Mouse (Mus musculus) limb, embryonic 14.5 days (tissue): ENCODE data around the gene Fam189a1. TPM values are rescaled to one million over a fixed set of nuclear protein-coding genes. Genes with fewer than 3 reads are reported as not detected.

Experiments
- ATAC-seq: fragments of 200-750 bp; cut with Nextera tagmentation; 2 replicates; pipeline ENCODE4 v1.8.0; 2017; ENCODE audit warnings: low read depth, moderate number of reproducible peaks, moderate TSS enrichment; ENCODE audit not compliant: low FRiP score
- DNase-seq: peaks from one replicate; pipeline ENCODE4 v3.0.0-alpha.2; 2015; ENCODE audit warnings: low spot score
- H3K27ac ChIP-seq: fragments of 300-500 bp; sonication (generic); replicated peaks from 2 replicates; pipeline ENCODE4 v1.5.1; 2014; ENCODE audit warnings: low read depth, mild to moderate bottlenecking, low read length, moderate library complexity, mixed read lengths
- H3K27me3 ChIP-seq: fragments of 300-500 bp; sonication (generic); 2 replicates; pipeline ENCODE4 v1.6.1; 2014; ENCODE audit warnings: low read length, mixed read lengths; ENCODE audit not compliant: control insufficient read depth, insufficient read depth
- H3K36me3 ChIP-seq: fragments of 300-500 bp; sonication (generic); 2 replicates; pipeline ENCODE4 v1.6.1; 2014; ENCODE audit warnings: mild to moderate bottlenecking, low read length, moderate library complexity, mixed read lengths; ENCODE audit not compliant: control insufficient read depth, insufficient read depth
- H3K4me1 ChIP-seq: fragments of 300-500 bp; sonication (generic); 2 replicates; pipeline ENCODE4 v1.6.1; 2014; ENCODE audit warnings: antibody characterized with exemption, low read length, mixed read lengths; ENCODE audit not compliant: control insufficient read depth, insufficient read depth
- H3K4me2 ChIP-seq: fragments of 300-500 bp; sonication (generic); replicated peaks from 2 replicates; pipeline ENCODE4 v1.6.1; 2014; ENCODE audit warnings: low read depth, mild to moderate bottlenecking, low read length, moderate library complexity; ENCODE audit not compliant: severe bottlenecking
- H3K4me3 ChIP-seq: fragments of 300-500 bp; sonication (generic); replicated peaks from 2 replicates; pipeline ENCODE4 v1.5.1; 2014; ENCODE audit warnings: low read length
- H3K9ac ChIP-seq: fragments of 300-500 bp; sonication (generic); 2 replicates; pipeline ENCODE4 v1.6.1; 2014; ENCODE audit warnings: mild to moderate bottlenecking, low read depth, low read length, moderate library complexity; ENCODE audit not compliant: severe bottlenecking
- H3K9me3 ChIP-seq: fragments of 300-500 bp; sonication (generic); 2 replicates; pipeline ENCODE4 v1.6.1; 2016; ENCODE audit warnings: low read length; ENCODE audit not compliant: control insufficient read depth
- POLR2A ChIP-seq: fragments of 200-500 bp; IDR thresholded peaks from 2 replicates; pipeline ENCODE4 v1.8.0; 2012; ENCODE audit warnings: inconsistent platforms, mild to moderate bottlenecking, moderate library complexity, borderline replicate concordance; ENCODE audit not compliant: insufficient read depth, insufficient read length; ENCODE audit errors: extremely low read depth
- WGBS: fragments of 180-500 bp; shearing (Covaris S2); extraction: QIAGEN DNeasy Blood & Tissue Kit; methylation state at CpG from one replicate; pipeline ENCODE4 v1.1.7; 2014; 5-methylcytosine and 5-hydroxymethylcytosine counted together
- polyA plus RNA-seq, 2 experiments: library from polyadenylated mRNA; depleted of rRNA in 1 of 2; stranded (reverse) in 1 of 2; unstranded in 1 of 2; fragments of >200 nt; fragmentation: Nextera tagmentation in 1 of 2; extraction: Ambion mirVana in 1 of 2; gene quantifications; 2 replicates each; pipeline versions ENCODE4 v1.2.1 to v1.2.3; 2012 to 2014

The Fam189a1 gene
- polyA plus RNA-seq, 2 experiments: 7.4 to 15.1 TPM

DNA sequence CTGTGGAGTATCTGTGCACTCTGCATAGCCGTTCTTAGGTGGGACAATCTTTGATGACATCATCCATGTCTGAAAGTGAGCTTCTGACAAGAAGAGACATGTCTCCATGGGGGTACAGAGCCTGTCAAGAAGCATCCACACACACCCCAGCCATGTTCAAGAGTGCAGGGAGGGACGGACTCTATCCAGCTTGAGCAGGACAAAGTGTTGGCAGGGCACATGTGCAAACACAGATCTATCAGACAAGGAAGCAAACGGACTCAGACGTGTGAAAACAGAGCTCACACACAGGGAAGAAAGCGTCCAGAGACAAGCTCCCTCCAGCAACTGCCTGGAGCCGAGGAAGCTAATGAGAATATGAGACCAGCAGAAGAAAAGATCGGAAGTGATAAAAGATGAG, 239.7 kb downstream of the Fam189a1 start:
- Histone ChIP-seq H3K4me3 (no peak overlapping the region), H3K9me3 (no peaks in the 10 kb centered on the region), H3K36me3 (no peaks in the 10 kb centered on the region), H3K9ac (no peak overlapping the region), H3K4me2 (no peak overlapping the region), H3K4me1 (no peaks in the 10 kb centered on the region), H3K27ac (no peak overlapping the region), H3K27me3 (no peaks in the 10 kb centered on the region)
- ATAC-seq: no peak
- WGBS: 31% methylated on average over 7 of the region's 7 CpGs
- no peak for TF ChIP-seq POLR2A
- no peak for DNase-seq

DNA sequence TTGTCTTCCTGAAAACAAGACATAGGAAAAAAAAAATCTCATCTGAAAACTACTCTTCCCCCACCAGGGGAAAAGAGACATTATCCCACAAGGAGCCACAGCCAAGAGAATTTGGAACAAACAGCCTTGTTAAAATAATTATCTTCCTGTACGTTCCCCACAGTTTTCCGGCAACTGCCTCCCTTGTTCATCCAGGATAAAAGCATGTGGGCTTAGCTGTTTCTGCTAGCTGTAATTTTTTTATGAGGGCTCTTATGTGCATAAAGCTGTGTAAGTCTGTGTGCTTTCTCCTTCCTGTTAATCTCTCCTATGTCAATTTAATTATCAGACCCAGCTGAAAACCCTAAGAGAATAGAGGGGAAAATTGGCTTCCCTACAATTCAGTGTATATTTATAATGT, 241.2 kb downstream of the Fam189a1 start:
- H3K36me3 ChIP-seq: no peaks in the 10 kb centered on the region
- DNase-seq (no peak), ATAC-seq (no peak)
- TF ChIP-seq POLR2A: no peak
- H3K4me3 ChIP-seq: no peak overlapping the region
- 36% methylated on average over 2 of the region's 2 CpGs for WGBS
- H3K27ac ChIP-seq: no peak overlapping the region
- H3K4me2 ChIP-seq: no peak overlapping the region
- no peaks in the 10 kb centered on the region for H3K27me3 ChIP-seq
- H3K9me3 ChIP-seq: no peaks in the 10 kb centered on the region
- H3K4me1 ChIP-seq: no peaks in the 10 kb centered on the region
- no peak overlapping the region for H3K9ac ChIP-seq

DNA sequence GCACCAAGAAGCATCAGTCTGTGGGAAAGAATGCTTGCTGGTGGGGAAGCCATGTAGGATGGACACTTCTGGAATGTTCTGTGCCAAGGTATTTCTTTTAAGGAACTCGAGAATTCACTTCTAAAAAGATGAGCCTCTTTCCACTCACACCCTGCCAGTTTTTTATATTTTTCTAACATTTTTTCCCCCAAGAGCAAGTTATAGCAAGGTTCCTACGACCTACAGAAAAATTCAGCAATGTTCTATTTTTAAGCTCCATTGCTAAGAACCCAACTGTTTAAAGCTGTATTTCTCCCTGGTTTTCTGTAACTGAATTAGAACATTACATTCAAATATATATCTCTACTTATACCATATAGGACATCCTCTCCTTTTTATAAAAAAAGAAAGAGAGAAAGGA, 244.4 kb downstream of the Fam189a1 start:
- no peak overlapping the region for H3K4me3 ChIP-seq
- H3K9ac ChIP-seq: no peak overlapping the region
- no peak overlapping the region for H3K27ac ChIP-seq
- no peaks in the 10 kb centered on the region for H3K27me3 ChIP-seq
- no peak for ATAC-seq
- no peak overlapping the region for H3K4me2 ChIP-seq
- H3K9me3 ChIP-seq: 0 out of 2 replicates have a peak, but pooled peaks cover 4% of the 10 kb centered on the region
- DNase-seq: no peak
- no peaks in the 10 kb centered on the region for H3K36me3 ChIP-seq
- WGBS: 68% methylated on average over 2 of the region's 2 CpGs
- no peak for TF ChIP-seq POLR2A
- no peaks in the 10 kb centered on the region for H3K4me1 ChIP-seq

DNA sequence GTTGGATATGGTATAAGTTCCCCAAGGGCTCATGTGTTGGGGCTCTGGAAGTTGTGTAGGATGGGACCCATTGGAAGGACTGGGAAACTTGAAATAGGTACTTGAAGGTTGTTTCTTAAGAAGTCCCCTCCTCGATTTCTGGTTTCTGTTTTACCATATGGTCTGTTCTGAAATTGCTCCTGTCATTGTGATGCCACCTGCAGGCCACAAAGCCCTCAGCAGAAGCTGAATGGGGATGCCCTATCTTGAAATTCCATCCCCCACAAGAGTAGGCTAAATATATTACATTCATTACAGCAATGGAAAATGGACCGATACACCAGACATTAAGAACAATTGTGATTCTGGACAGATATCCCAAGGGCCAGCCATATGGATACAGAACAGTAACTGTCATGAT, 246.2 kb downstream of the Fam189a1 start:
- no peak for DNase-seq
- no peak overlapping the region for H3K4me2 ChIP-seq
- H3K9me3 ChIP-seq: 0 out of 2 replicates have a peak, but pooled peaks cover 4% of the 10 kb centered on the region
- no peak overlapping the region for H3K27ac ChIP-seq
- no peak for TF ChIP-seq POLR2A
- no peaks in the 10 kb centered on the region for H3K27me3 ChIP-seq
- no peak overlapping the region for H3K4me3 ChIP-seq
- no peaks in the 10 kb centered on the region for H3K4me1 ChIP-seq
- no peak for ATAC-seq
- no peak overlapping the region for H3K9ac ChIP-seq
- no peaks in the 10 kb centered on the region for H3K36me3 ChIP-seq
- WGBS: 82% methylated on average over 2 of the region's 2 CpGs

DNA sequence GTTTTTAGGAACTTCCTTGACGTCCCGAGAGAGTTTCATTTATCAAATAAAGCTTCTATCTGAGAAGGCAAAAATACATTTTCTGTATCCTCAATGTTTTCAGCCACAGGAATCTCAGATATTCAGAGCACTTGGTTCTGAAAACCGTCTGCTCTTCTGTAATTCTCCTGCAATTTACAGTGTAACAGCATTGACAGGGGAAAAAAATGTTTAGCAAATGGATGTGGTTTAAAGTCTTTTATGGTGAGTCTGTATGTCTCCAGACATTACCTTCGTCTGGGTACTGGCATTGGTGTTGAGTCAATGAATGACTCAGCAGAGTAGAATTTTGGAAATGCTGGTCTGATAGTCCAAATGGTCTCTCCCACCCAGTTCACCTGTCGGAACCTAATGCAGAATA, 249.4 kb downstream of the Fam189a1 start:
- Histone ChIP-seq H3K27ac (no peak overlapping the region), H3K4me2 (no peak overlapping the region), H3K9ac (no peak overlapping the region), H3K36me3 (no peaks in the 10 kb centered on the region), H3K4me1 (no peaks in the 10 kb centered on the region), H3K9me3 (0 out of 2 replicates have a peak, but pooled peaks cover 4% of the 10 kb centered on the region), H3K4me3 (no peak overlapping the region), H3K27me3 (no peaks in the 10 kb centered on the region)
- DNase-seq (no peak), ATAC-seq (no peak)
- no peak for TF ChIP-seq POLR2A
- 63% methylated on average over 5 of the region's 5 CpGs for WGBS

DNA sequence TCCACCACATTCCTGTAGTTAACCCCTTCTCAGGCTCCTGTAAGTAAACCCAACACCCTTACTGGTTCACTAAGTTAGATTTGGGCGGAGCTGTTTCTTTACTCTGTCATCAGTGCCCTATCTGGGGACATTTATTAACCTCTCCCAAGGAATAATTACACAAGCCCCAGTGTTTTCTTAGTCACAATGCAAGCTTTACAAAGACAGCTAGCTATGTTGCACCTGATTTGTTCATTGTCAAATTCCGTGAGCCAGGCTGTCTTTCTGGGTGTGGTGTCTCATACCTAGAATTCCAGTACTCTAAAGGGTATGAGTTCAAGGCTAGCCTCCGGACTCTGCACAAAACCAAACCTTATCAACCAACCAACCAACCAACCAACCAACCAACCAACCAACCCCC, 250.9 kb downstream of the Fam189a1 start:
- 85% methylated on average over 3 of the region's 3 CpGs for WGBS

More for the DNA sequence above, 250.9 kb downstream of the Fam189a1 start:
- H3K27me3 ChIP-seq: no peaks in the 10 kb centered on the region
- TF ChIP-seq POLR2A: no peak
- 0 out of 2 replicates have a peak, but pooled peaks cover 4% of the 10 kb centered on the region for H3K9me3 ChIP-seq
- H3K4me3 ChIP-seq: no peak overlapping the region
- H3K4me2 ChIP-seq: no peak overlapping the region
- ATAC-seq (no peak), DNase-seq (no peak)
- H3K4me1 ChIP-seq: no peaks in the 10 kb centered on the region
- no peaks in the 10 kb centered on the region for H3K36me3 ChIP-seq
- no peak overlapping the region for H3K9ac ChIP-seq
- H3K27ac ChIP-seq: no peak overlapping the region
